ENCODE assay signal across 26 mouse cellular contexts in genomic region chr2:32979675-32980074, GRCm38 (mm10). TPM values are rescaled to one million over a fixed set of nuclear protein-coding genes. Genes with fewer than 3 reads are reported as not detected.
A peak's percentile ranks its signal among the peaks of the same experiment; 100 is the strongest.
DNase-seq lines count a peak whose midpoint lies in the region; ATAC-seq and TF ChIP-seq lines count a peak whose summit lies in the region.
"Had no signal": no experiment of that assay in that cellular context is flagged by ENCODE, and none has a peak within 500 bp of the region (broad histone marks: within the 10 kb centered on the region; RNA-seq: fewer than 3 reads in every experiment).

No protein-coding gene starts in this region.

- peak; percentile 55 for DNase-seq in cerebellum, adult 9-11 months
- DNase-seq in cerebellum, adult 9-10 months: no peak
- no peak for DNase-seq in liver
- DNase-seq in midbrain, postnatal 0 days (ENCODE audit: low spot score): no peak
- DNase-seq: adrenal gland, postnatal 10 days; adrenal gland, postnatal 36 days; cerebellum, postnatal 14 days; forebrain, postnatal 0 days; gastrocnemius, adult 2 months; gastrocnemius, postnatal 14 days; heart, adult 18-20 months; heart, postnatal 10 days; heart, postnatal 36 days had no signal

- peaks cover 12% of the 10 kb centered on the region for H3K36me3 ChIP-seq in liver, embryonic 12.5 days
- peaks cover 23% of the 10 kb centered on the region for H3K36me3 ChIP-seq in midbrain, postnatal 0 days (ENCODE audit: insufficient read depth, low read length)
- H3K36me3 ChIP-seq in midbrain, embryonic 15.5 days (replicated peaks): peaks cover 2% of the 10 kb centered on the region; the same call in 1 of the 2 replicates
- H3K36me3 ChIP-seq in E14TG2a.4 (ENCODE audit: insufficient read depth, low read length): peaks cover 60% of the 10 kb centered on the region

- H3K4me1 ChIP-seq in liver, embryonic 12.5 days: peaks cover 61% of the 10 kb centered on the region
- H3K4me1 ChIP-seq in midbrain, postnatal 0 days (ENCODE audit: insufficient read depth, low read length): no peaks in the 10 kb centered on the region
- H3K4me1 ChIP-seq in midbrain, embryonic 15.5 days: peaks cover 24% of the 10 kb centered on the region
- H3K4me1 ChIP-seq in E14TG2a.4 (replicated peaks; ENCODE audit: low read depth, low read length): peaks cover 73% of the 10 kb centered on the region

- peak overlapping the region; percentile 4; the same call in 1 of the 2 replicates for H3K4me2 ChIP-seq in liver, embryonic 12.5 days
- no peak overlapping the region for H3K4me2 ChIP-seq in midbrain, postnatal 0 days (ENCODE audit: low read depth, low read length, poor library complexity, severe bottlenecking)
- H3K4me2 ChIP-seq in midbrain, embryonic 15.5 days: no peak overlapping the region
- H3K4me2 ChIP-seq: embryonic facial prominence, embryonic 12.5 days; embryonic facial prominence, embryonic 15.5 days; heart, embryonic 12.5 days; heart, embryonic 15.5 days had no signal

- no peak for TF ChIP-seq CTCF in midbrain, postnatal 0 days (IDR thresholded peaks at IDR 0.05)
- TF ChIP-seq CTCF in E14TG2a.4 (conservative IDR thresholded peaks at IDR 0.05; ENCODE audit: low read length): 0 out of 2 replicates have a peak, but pooled peaks have one; percentile 4

- H3K9me3 ChIP-seq in liver, embryonic 12.5 days (replicated peaks): no peaks in the 10 kb centered on the region
- no peaks in the 10 kb centered on the region for H3K9me3 ChIP-seq in midbrain, postnatal 0 days (ENCODE audit: low read length)
- no peaks in the 10 kb centered on the region for H3K9me3 ChIP-seq in midbrain, embryonic 15.5 days
- no peaks in the 10 kb centered on the region for H3K9me3 ChIP-seq in E14TG2a.4 (ENCODE audit: low read length)
- H3K9me3 ChIP-seq: embryonic facial prominence, embryonic 12.5 days; embryonic facial prominence, embryonic 15.5 days; G1E; heart, embryonic 12.5 days; heart, embryonic 15.5 days; hindbrain, embryonic 10.5 days; hindbrain, embryonic 13.5 days had no signal

- H3K27ac ChIP-seq in liver, embryonic 12.5 days: no peak overlapping the region; the same call in 1 of the 2 replicates
- no peak overlapping the region for H3K27ac ChIP-seq in midbrain, postnatal 0 days (ENCODE audit: low read depth, low read length)
- no peak overlapping the region for H3K27ac ChIP-seq in midbrain, embryonic 15.5 days
- H3K27ac ChIP-seq: embryonic facial prominence, embryonic 12.5 days; embryonic facial prominence, embryonic 15.5 days; gastrocnemius, adult 2 months; heart, embryonic 15.5 days; hindbrain, embryonic 10.5 days; hindbrain, embryonic 13.5 days had no signal

- 82% methylated on average over 7 of the region's 7 CpGs for WGBS in liver, embryonic 12.5 days (ENCODE audit: insufficient replicate concordance)
- 88% methylated on average over 7 of the region's 7 CpGs for WGBS in midbrain, postnatal 0 days
- WGBS in midbrain, embryonic 15.5 days: 88% methylated on average over 7 of the region's 7 CpGs

- peaks cover 12% of the 10 kb centered on the region for H3K27me3 ChIP-seq in liver, embryonic 12.5 days (replicated peaks)
- no peaks in the 10 kb centered on the region for H3K27me3 ChIP-seq in midbrain, postnatal 0 days (ENCODE audit: insufficient read depth, low read length)
- H3K27me3 ChIP-seq in midbrain, embryonic 15.5 days (replicated peaks): no peaks in the 10 kb centered on the region
- no peaks in the 10 kb centered on the region for H3K27me3 ChIP-seq in E14TG2a.4 (ENCODE audit: insufficient read depth, low read length)
- H3K27me3 ChIP-seq: embryonic facial prominence, embryonic 12.5 days; embryonic facial prominence, embryonic 15.5 days; heart, embryonic 12.5 days; heart, embryonic 15.5 days; Patski had no signal

- no peak for ATAC-seq in liver, embryonic 12.5 days
- ATAC-seq in midbrain, postnatal 0 days (ENCODE audit: low FRiP score): no peak
- ATAC-seq in midbrain, embryonic 15.5 days (replicated peaks): no peak
- ATAC-seq: forebrain, embryonic 14.5 days; forebrain, postnatal 0 days; hindbrain, embryonic 16.5 days; Patski had no signal

- no peak overlapping the region for H3K9ac ChIP-seq in liver, embryonic 12.5 days
- H3K9ac ChIP-seq in midbrain, postnatal 0 days (replicated peaks; ENCODE audit: low read length, poor library complexity, severe bottlenecking): 0 out of 2 replicates have a peak overlapping the region, but pooled peaks have one; percentile 13
- no peak overlapping the region for H3K9ac ChIP-seq in midbrain, embryonic 15.5 days
- H3K9ac ChIP-seq: embryonic facial prominence, embryonic 12.5 days; embryonic facial prominence, embryonic 15.5 days; forebrain, postnatal 0 days; heart, embryonic 12.5 days; heart, embryonic 15.5 days; hindbrain, embryonic 13.5 days had no signal

- no peak overlapping the region for H3K4me3 ChIP-seq in liver, embryonic 12.5 days
- no peak overlapping the region for H3K4me3 ChIP-seq in midbrain, postnatal 0 days (ENCODE audit: low read depth, low read length)
- no peak overlapping the region for H3K4me3 ChIP-seq in midbrain, embryonic 15.5 days
- H3K4me3 ChIP-seq in E14TG2a.4 (replicated peaks; ENCODE audit: low read length): 0 out of 2 replicates have a peak overlapping the region, but pooled peaks have one; percentile 24
- H3K4me3 ChIP-seq: embryonic facial prominence, embryonic 12.5 days; gastrocnemius, adult 2 months; heart, embryonic 12.5 days; heart, embryonic 15.5 days; hindbrain, embryonic 10.5 days; hindbrain, embryonic 13.5 days had no signal

RNA-seq across cellular contexts. Expression of gene Slc2a8, which starts 2.2 kb away (rescaled TPM):
- 11.2 and 11.9 TPM in 2 replicates for polyA plus RNA-seq in liver, embryonic 12.5 days (2016; fragmentation: Nextera tagmentation; extraction: Ambion mirVana)
- total RNA-seq in midbrain, postnatal 0 days (2014; rRNA removed): 34.6 and 36.0 TPM in 2 replicates
- polyA plus RNA-seq in midbrain, postnatal 0 days (2015; fragmentation: Nextera tagmentation; extraction: Ambion mirVana): 30.7 and 34.8 TPM in 2 replicates
- polyA plus RNA-seq in midbrain, embryonic 15.5 days (2015; fragmentation: Nextera tagmentation; extraction: Ambion mirVana): 22.4 and 24.5 TPM in 2 replicates

RNA-seq across cellular contexts. Expression of gene Lrsam1, which starts 18.3 kb away (rescaled TPM):
- polyA plus RNA-seq in liver, embryonic 12.5 days (2016; fragmentation: Nextera tagmentation; extraction: Ambion mirVana): 3.5 and 4.4 TPM in 2 replicates
- total RNA-seq in midbrain, postnatal 0 days (2014; rRNA removed): 31.4 and 37.3 TPM in 2 replicates
- polyA plus RNA-seq in midbrain, postnatal 0 days (2015; fragmentation: Nextera tagmentation; extraction: Ambion mirVana): 25.3 and 26.2 TPM in 2 replicates
- 22.8 and 24.2 TPM in 2 replicates for polyA plus RNA-seq in midbrain, embryonic 15.5 days (2015; fragmentation: Nextera tagmentation; extraction: Ambion mirVana)

RNA-seq across cellular contexts. Expression of gene Rpl12, which starts 18.3 kb away (rescaled TPM):
- polyA plus RNA-seq in liver, embryonic 12.5 days (2016; fragmentation: Nextera tagmentation; extraction: Ambion mirVana): 171 and 174 TPM in 2 replicates
- total RNA-seq in midbrain, postnatal 0 days (2014; rRNA removed): 173 and 196 TPM in 2 replicates
- 102 and 107 TPM in 2 replicates for polyA plus RNA-seq in midbrain, postnatal 0 days (2015; fragmentation: Nextera tagmentation; extraction: Ambion mirVana)
- polyA plus RNA-seq in midbrain, embryonic 15.5 days (2015; fragmentation: Nextera tagmentation; extraction: Ambion mirVana): 82.5 and 85.8 TPM in 2 replicates
